ENCODE assay signal across 7 mouse cellular contexts in the genomic region with DNA sequence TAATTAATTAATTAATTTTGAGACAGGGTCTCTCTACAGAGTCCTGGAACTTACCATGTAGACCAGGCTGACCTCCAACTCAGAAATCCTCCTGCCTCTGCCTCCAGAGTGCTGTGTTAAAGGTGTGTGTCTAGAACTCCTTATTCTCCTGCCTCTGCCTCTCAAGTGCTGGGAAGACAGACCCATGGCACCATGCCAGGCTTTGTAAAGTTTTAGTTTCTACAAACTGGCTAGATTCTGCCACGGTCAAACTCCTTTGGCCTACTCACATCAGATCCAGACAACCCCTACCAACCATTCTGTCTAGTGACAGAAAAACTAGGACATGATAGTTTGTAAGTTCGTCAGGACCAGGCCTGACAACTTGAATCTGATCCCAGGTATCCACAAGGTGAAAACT. TPM values are rescaled to one million over a fixed set of nuclear protein-coding genes. Genes with fewer than 3 reads are reported as not detected.
DNase-seq lines count a peak whose midpoint lies in the region; ATAC-seq and TF ChIP-seq lines count a peak whose summit lies in the region.

No protein-coding gene starts in this region.

- H3K4me1 ChIP-seq in embryonic fibroblast, embryonic 13.5 days (ENCODE audit: control insufficient read depth, insufficient read depth, low read length), result peaks cover 4% of the 10 kb centered on the region; the same call in 1 of the 2 replicates
- H3K4me1 ChIP-seq in intestine, postnatal 0 days (replicated peaks; ENCODE audit: control insufficient read depth, insufficient read depth, low read length), result peaks cover 2% of the 10 kb centered on the region; the same call in 1 of the 2 replicates
- peaks cover 40% of the 10 kb centered on the region for H3K4me1 ChIP-seq in neural tube, embryonic 13.5 days (replicated peaks)

- ATAC-seq in intestine, postnatal 0 days, result no peak
- ATAC-seq in neural tube, embryonic 13.5 days (ENCODE audit: low read depth), result no peak

- peak overlapping the region; percentile 90 for H3K4me2 ChIP-seq in intestine, postnatal 0 days (replicated peaks; ENCODE audit: low read depth)
- peak overlapping the region; percentile 80 for H3K4me2 ChIP-seq in neural tube, embryonic 13.5 days

- peaks cover 47% of the 10 kb centered on the region for H3K36me3 ChIP-seq in intestine, postnatal 0 days (ENCODE audit: control insufficient read depth, insufficient read depth)
- peaks cover 45% of the 10 kb centered on the region for H3K36me3 ChIP-seq in neural tube, embryonic 13.5 days

- TF ChIP-seq CTCF in layer of hippocampus, adult 2 months (conservative IDR thresholded peaks at IDR 0.05), result no peak
- TF ChIP-seq CTCF in embryonic fibroblast, embryonic 13.5 days (IDR thresholded peaks at IDR 0.05; ENCODE audit: borderline replicate concordance, insufficient read depth, low read length), result no peak
- no peak for TF ChIP-seq CTCF in intestine, postnatal 0 days (IDR thresholded peaks at IDR 0.05; ENCODE audit: low read depth)

- H3K9me3 ChIP-seq in intestine, postnatal 0 days (ENCODE audit: control insufficient read depth), result no peaks in the 10 kb centered on the region
- no peaks in the 10 kb centered on the region for H3K9me3 ChIP-seq in neural tube, embryonic 13.5 days

- no peaks in the 10 kb centered on the region for H3K27me3 ChIP-seq in intestine, postnatal 0 days (replicated peaks; ENCODE audit: control insufficient read depth, insufficient read depth, low read length)
- H3K27me3 ChIP-seq in neural tube, embryonic 13.5 days, result no peaks in the 10 kb centered on the region

- DNase-seq in layer of hippocampus, adult 2 months (ENCODE audit: low spot score in 2 of 2), result no peak
- DNase-seq in layer of hippocampus, postnatal 14 days (ENCODE audit: low spot score in 2 of 2), result no peak
- DNase-seq in layer of hippocampus, adult 8-10 months (ENCODE audit: low spot score in 2 of 2), result no peak
- DNase-seq in urinary bladder, postnatal 10 days (ENCODE audit: low spot score), result no peak

- no peak for TF ChIP-seq POLR2A in embryonic fibroblast, embryonic 13.5 days (IDR thresholded peaks at IDR 0.05; ENCODE audit: low read depth, low read length)

- 73% methylated on average over 2 of the region's 2 CpGs for WGBS in intestine, postnatal 0 days
- WGBS in neural tube, embryonic 13.5 days, result 83% methylated on average over 2 of the region's 2 CpGs

- peak overlapping the region; percentile 81 for H3K4me3 ChIP-seq in layer of hippocampus, adult 2 months
- peak overlapping the region; percentile 67 for H3K4me3 ChIP-seq in embryonic fibroblast, embryonic 13.5 days (ENCODE audit: insufficient read depth, low read length)
- peak overlapping the region; percentile 95; the same call in 1 of the 2 replicates for H3K4me3 ChIP-seq in intestine, postnatal 0 days (ENCODE audit: low read depth, low read length)
- peak overlapping the region; percentile 91 for H3K4me3 ChIP-seq in neural tube, embryonic 13.5 days

- 0 out of 2 replicates have a peak overlapping the region, but pooled peaks have one; percentile 94 for H3K9ac ChIP-seq in intestine, postnatal 0 days (ENCODE audit: low read depth, low read length)
- H3K9ac ChIP-seq in neural tube, embryonic 13.5 days, result peak overlapping the region; percentile 88

- H3K27ac ChIP-seq in layer of hippocampus, adult 2 months, result no peak overlapping the region
- no peak overlapping the region for H3K27ac ChIP-seq in embryonic fibroblast, embryonic 13.5 days (ENCODE audit: insufficient read depth, low read length)
- H3K27ac ChIP-seq in intestine, postnatal 0 days (ENCODE audit: low read depth, low read length), result peak overlapping the region; percentile 95
- no peak overlapping the region for H3K27ac ChIP-seq in neural tube, embryonic 13.5 days (replicated peaks)

RNA-seq across cellular contexts. Expression of a gene that starts 1.4 kb away (rescaled TPM):
- 10 to 100 TPM; 45.2 to 48.2 TPM for total RNA-seq in layer of hippocampus, adult 2 months (2021)
- 10 to 100 TPM; 44.5 to 46.4 TPM for total RNA-seq in layer of hippocampus, postnatal 14 days (2021)
- polyA plus RNA-seq in embryonic fibroblast, embryonic 13.5 days (2011; ENCODE audit: insufficient read length, low read depth, missing spikeins), result 45.4 and 50.3 TPM in 2 replicates
- polyA plus RNA-seq in intestine, postnatal 0 days (2015; fragmentation: Nextera tagmentation; extraction: Ambion mirVana), result 18.1 and 21.8 TPM in 2 replicates
- 14.2 and 14.3 TPM in 2 replicates for polyA plus RNA-seq in neural tube, embryonic 13.5 days (2015; fragmentation: Nextera tagmentation; extraction: Ambion mirVana)
- total RNA-seq in layer of hippocampus, adult 8-10 months (2022), result 10 to 100 TPM; 42.8 to 55.5 (median 48.7) TPM

RNA-seq across cellular contexts. Expression of a gene that starts 16.0 kb away (rescaled TPM):
- 10 to 100 TPM; 83.1 TPM for total RNA-seq in layer of hippocampus, adult 2 months (2021)
- total RNA-seq in layer of hippocampus, postnatal 14 days (2021), result 10 to 100 TPM; 72.4 to 75.2 TPM
- polyA plus RNA-seq in embryonic fibroblast, embryonic 13.5 days (2011; ENCODE audit: insufficient read length, low read depth, missing spikeins), result 39.9 and 46.2 TPM in 2 replicates
- polyA plus RNA-seq in intestine, postnatal 0 days (2015; fragmentation: Nextera tagmentation; extraction: Ambion mirVana), result 17.8 and 19.4 TPM in 2 replicates
- 53.6 and 58.2 TPM in 2 replicates for polyA plus RNA-seq in neural tube, embryonic 13.5 days (2015; fragmentation: Nextera tagmentation; extraction: Ambion mirVana)
- 10 to 100 TPM; 69.3 to 97.6 (median 83.2) TPM for total RNA-seq in layer of hippocampus, adult 8-10 months (2022)

RNA-seq across cellular contexts. Expression of a gene that starts 47.3 kb away (rescaled TPM):
- 10 to 100 TPM; 10.9 to 11.7 TPM for total RNA-seq in layer of hippocampus, adult 2 months (2021)
- total RNA-seq in layer of hippocampus, postnatal 14 days (2021), result 10 to 100 TPM; 10.7 to 13.2 TPM
- 5.5 and 6.6 TPM in 2 replicates for polyA plus RNA-seq in embryonic fibroblast, embryonic 13.5 days (2011; ENCODE audit: insufficient read length, low read depth, missing spikeins)
- 3.6 and 3.8 TPM in 2 replicates for polyA plus RNA-seq in intestine, postnatal 0 days (2015; fragmentation: Nextera tagmentation; extraction: Ambion mirVana)
- 16.4 and 17.2 TPM in 2 replicates for polyA plus RNA-seq in neural tube, embryonic 13.5 days (2015; fragmentation: Nextera tagmentation; extraction: Ambion mirVana)
- 10 to 100 TPM in 3 of 4 experiments, 1 to 10 TPM in 1; 9.6 to 14.3 (median 12.0) TPM for total RNA-seq in layer of hippocampus, adult 8-10 months (2022)

RNA-seq across cellular contexts. Expression of a gene that starts 47.3 kb away (rescaled TPM):
- under 1 TPM; 0.52 to 0.90 TPM for total RNA-seq in layer of hippocampus, adult 2 months (2021)
- total RNA-seq in layer of hippocampus, postnatal 14 days (2021), result 1 to 10 TPM in 1 of 2 experiments, under 1 TPM in 1; 0.78 to 1.5 TPM
- polyA plus RNA-seq in embryonic fibroblast, embryonic 13.5 days (2011; ENCODE audit: insufficient read length, low read depth, missing spikeins), result 1.7 and 1.9 TPM in 2 replicates
- polyA plus RNA-seq in intestine, postnatal 0 days (2015; fragmentation: Nextera tagmentation; extraction: Ambion mirVana), result 0.46 and 0.55 TPM in 2 replicates
- polyA plus RNA-seq in neural tube, embryonic 13.5 days (2015; fragmentation: Nextera tagmentation; extraction: Ambion mirVana), result 0.63 and 1.3 TPM in 2 replicates
- 1 to 10 TPM in 2 of 4 experiments, under 1 TPM in 1, not detected in 1; 0.83 to 1.2 (median 1.2) TPM for total RNA-seq in layer of hippocampus, adult 8-10 months (2022)

RNA-seq across cellular contexts. Expression of a gene that starts 57.1 kb away (rescaled TPM):
- 10 to 100 TPM; 10.5 to 10.6 TPM for total RNA-seq in layer of hippocampus, adult 2 months (2021)
- total RNA-seq in layer of hippocampus, postnatal 14 days (2021), result 1 to 10 TPM; 9.5 TPM
- 6.4 and 7.5 TPM in 2 replicates for polyA plus RNA-seq in embryonic fibroblast, embryonic 13.5 days (2011; ENCODE audit: insufficient read length, low read depth, missing spikeins)
- 6.4 and 7.8 TPM in 2 replicates for polyA plus RNA-seq in intestine, postnatal 0 days (2015; fragmentation: Nextera tagmentation; extraction: Ambion mirVana)
- 13.1 and 14.3 TPM in 2 replicates for polyA plus RNA-seq in neural tube, embryonic 13.5 days (2015; fragmentation: Nextera tagmentation; extraction: Ambion mirVana)
- total RNA-seq in layer of hippocampus, adult 8-10 months (2022), result 10 to 100 TPM in 1 of 4 experiments, 1 to 10 TPM in 3; 7.1 to 11.1 (median 9.2) TPM
